Mouse (Mus musculus) kidney, postnatal 0 days (tissue): ENCODE measurements at regions not wholly inside any gene's neighbourhood (a gene's known extent, or its start where the extent isn't known, plus 50 kb on each side); places are given as distances from the start of the nearest gene placed in this dataset.

Experiments
- ATAC-seq: fragments of 200-750 bp; cut with Nextera tagmentation; replicated peaks from 2 replicates; pipeline ENCODE4 v1.8.0; 2017; ENCODE audit warnings: low read depth, moderate number of reproducible peaks, moderate TSS enrichment, moderate library complexity; ENCODE audit not compliant: low FRiP score
- DNase-seq: peaks from one replicate; pipeline ENCODE4 v3.0.0-alpha.2; 2016; ENCODE audit warnings: low spot score
- H3K27ac ChIP-seq: fragments of 300-500 bp; sonication (generic); 2 replicates; pipeline ENCODE4 v1.5.1; 2014; ENCODE audit warnings: mild to moderate bottlenecking
- H3K27me3 ChIP-seq: fragments of 300-500 bp; sonication (generic); 2 replicates; pipeline ENCODE4 v1.6.1; 2014; ENCODE audit warnings: low read length, mixed read lengths; ENCODE audit not compliant: insufficient read depth
- H3K36me3 ChIP-seq: fragments of 300-500 bp; sonication (generic); 2 replicates; pipeline ENCODE4 v1.6.1; 2014; ENCODE audit warnings: low read length, mixed read lengths; ENCODE audit not compliant: insufficient read depth
- H3K4me1 ChIP-seq: fragments of 300-500 bp; sonication (generic); replicated peaks from 2 replicates; pipeline ENCODE4 v1.6.1; 2014; ENCODE audit warnings: antibody characterized with exemption, low read length, mixed read lengths; ENCODE audit not compliant: insufficient read depth
- H3K4me2 ChIP-seq: fragments of 300-500 bp; sonication (generic); 2 replicates; pipeline ENCODE4 v1.6.1; 2014; ENCODE audit warnings: mild to moderate bottlenecking, low read length, moderate library complexity, mixed read lengths
- H3K4me3 ChIP-seq: fragments of 300-500 bp; sonication (generic); replicated peaks from 2 replicates; pipeline ENCODE4 v1.5.1; 2014; ENCODE audit warnings: low read depth, low read length
- H3K9ac ChIP-seq: fragments of 300-500 bp; sonication (generic); 2 replicates; pipeline ENCODE4 v1.6.1; 2014; ENCODE audit warnings: low read depth, low read length
- H3K9me3 ChIP-seq: fragments of 300-500 bp; sonication (generic); replicated peaks from 2 replicates; pipeline ENCODE4 v1.6.1; 2016; ENCODE audit warnings: low read length, inconsistent platforms, mixed read lengths
- CTCF ChIP-seq: IDR thresholded peaks from 2 replicates; pipeline ENCODE4 v1.5.1; 2016; ENCODE audit warnings: antibody characterized with exemption, low read depth, mild to moderate bottlenecking, moderate library complexity
- WGBS: fragments of 180-500 bp; shearing (Covaris S2); extraction: QIAGEN DNeasy Blood & Tissue Kit; methylation state at CpG from one replicate; pipeline ENCODE4 v1.1.7; 2014; 5-methylcytosine and 5-hydroxymethylcytosine counted together

DNA sequence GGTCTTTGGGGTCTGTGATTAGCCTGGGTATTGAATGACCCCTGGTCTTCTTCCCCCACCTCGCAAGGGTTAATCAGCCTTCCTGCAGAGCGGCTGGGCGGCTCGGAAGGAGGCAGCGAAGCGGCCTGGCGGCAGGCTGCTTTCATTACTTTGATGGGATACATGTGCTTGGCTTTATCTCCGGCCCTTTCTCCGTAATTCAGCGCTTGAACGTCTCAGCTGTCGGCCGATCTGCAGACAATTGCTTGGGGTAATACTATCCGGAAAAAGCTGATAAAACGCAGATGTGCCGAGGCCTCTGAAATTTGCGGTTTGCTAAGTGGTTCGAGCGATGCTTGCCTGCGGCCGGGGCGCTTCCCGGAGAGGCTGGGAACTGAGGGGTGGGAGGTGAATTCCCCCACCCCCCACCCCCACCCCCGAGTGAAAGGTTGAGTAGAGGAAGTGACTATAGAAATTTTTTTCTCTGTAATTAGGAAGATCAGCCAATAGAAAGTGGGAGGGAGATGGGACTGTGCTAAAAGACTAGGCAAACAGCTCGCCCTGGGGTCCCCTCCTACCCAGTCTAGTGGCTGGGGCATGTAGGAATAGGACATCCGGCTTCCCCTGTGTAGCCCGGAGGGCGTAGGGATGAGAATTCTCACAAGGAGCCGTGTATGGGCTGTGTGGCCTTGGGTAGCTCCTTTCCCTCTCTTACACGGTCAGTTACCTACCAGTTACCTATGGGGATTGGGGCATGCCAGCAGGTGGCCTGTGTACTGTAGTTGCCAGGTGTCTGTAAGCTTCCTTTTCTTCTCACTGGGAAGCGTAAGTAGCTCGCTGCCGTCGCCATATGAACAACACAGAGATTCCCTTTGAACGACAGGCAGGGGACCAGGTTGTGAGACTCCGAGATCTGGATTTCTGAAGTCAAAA, 69.5 kb upstream of the Msx1 start:
- H3K27ac ChIP-seq = no peak overlapping the region
- peak overlapping the region; percentile 20 for H3K4me3 ChIP-seq
- H3K9ac ChIP-seq = no peak overlapping the region
- no peaks in the 10 kb centered on the region for H3K36me3 ChIP-seq
- H3K4me2 ChIP-seq = peak overlapping the region; percentile 56
- H3K9me3 ChIP-seq = no peaks in the 10 kb centered on the region
- TF ChIP-seq CTCF = no peak
- peaks cover 23% of the 10 kb centered on the region for H3K27me3 ChIP-seq
- WGBS = 5% methylated on average over 36 of the region's 36 CpGs
- peak; percentile 47; the same call in 1 of the 2 replicates for ATAC-seq
- peaks cover 5% of the 10 kb centered on the region; the same call in 1 of the 2 replicates for H3K4me1 ChIP-seq
- DNase-seq = peak; percentile 86

- Histone ChIP-seq H3K9ac (no peak overlapping the region), H3K4me2 (no peak overlapping the region), H3K27me3 (peaks cover 16% of the 10 kb centered on the region), H3K4me1 (peaks cover 5% of the 10 kb centered on the region; the same call in 1 of the 2 replicates), H3K4me3 (no peak overlapping the region), H3K36me3 (no peaks in the 10 kb centered on the region), H3K9me3 (no peaks in the 10 kb centered on the region), H3K27ac (no peak overlapping the region)
- DNase-seq (no peak), ATAC-seq (no peak)
- WGBS = 37% methylated on average over 11 of the region's 11 CpGs
- no peak for TF ChIP-seq CTCF
These were observed 66.3 kb upstream of the Msx1 start for GRCm38 (mm10) chr5:37890641-37891040.

DNA sequence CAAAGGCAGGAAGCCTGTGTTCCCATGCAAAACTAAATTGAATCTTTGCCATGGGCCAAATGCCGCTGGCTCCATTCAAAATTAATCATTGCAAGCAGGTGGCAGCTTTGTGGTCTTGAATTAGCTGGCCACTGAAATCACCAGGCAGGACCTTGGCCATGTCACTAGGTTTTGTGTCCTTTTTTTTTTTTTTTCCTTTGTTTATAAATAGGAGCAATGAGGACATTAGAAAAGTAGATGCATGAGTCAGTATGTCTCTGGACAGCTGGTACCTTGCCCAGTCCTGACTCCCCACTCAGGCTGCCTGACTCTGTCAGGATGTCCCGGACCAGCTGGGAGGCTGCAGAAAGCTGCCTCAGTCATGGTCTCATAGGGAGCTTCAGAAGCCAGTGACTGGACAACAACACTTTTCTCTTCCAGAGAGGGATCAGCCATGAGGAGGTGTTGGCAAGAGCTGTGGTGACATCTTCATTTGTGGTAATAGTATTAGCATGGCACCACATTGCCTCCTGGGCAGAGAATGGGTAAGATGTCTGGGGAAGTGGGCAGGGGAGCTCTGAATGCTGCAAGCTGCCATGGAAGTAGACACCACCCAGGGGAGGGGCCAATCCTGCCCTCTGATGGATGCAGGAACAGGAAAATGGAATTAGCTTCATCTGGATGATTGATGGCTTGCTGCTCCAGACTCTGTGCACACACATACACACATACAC, 55.4 kb upstream of the Msx1 start:
- 67% methylated on average over 2 of the region's 2 CpGs for WGBS
- H3K9ac ChIP-seq = no peak overlapping the region

GRCm38 (mm10) chr5:37876240-37876639, 51.9 kb upstream of the Msx1 start:
- H3K27ac ChIP-seq = no peak overlapping the region
- no peaks in the 10 kb centered on the region for H3K27me3 ChIP-seq
- no peak overlapping the region for H3K4me2 ChIP-seq
- H3K9me3 ChIP-seq = no peaks in the 10 kb centered on the region
- no peak overlapping the region for H3K9ac ChIP-seq
- DNase-seq (no peak), ATAC-seq (no peak)
- H3K36me3 ChIP-seq = no peaks in the 10 kb centered on the region
- TF ChIP-seq CTCF = no peak
- H3K4me3 ChIP-seq = no peak overlapping the region
- WGBS = 42% methylated on average over 4 of the region's 4 CpGs
- no peaks in the 10 kb centered on the region for H3K4me1 ChIP-seq

More for the DNA sequence above, 55.4 kb upstream of the Msx1 start:
- Histone ChIP-seq H3K4me3 (no peak overlapping the region), H3K4me2 (no peak overlapping the region), H3K27ac (no peak overlapping the region), H3K36me3 (no peaks in the 10 kb centered on the region), H3K9me3 (no peaks in the 10 kb centered on the region), H3K4me1 (no peaks in the 10 kb centered on the region), H3K27me3 (no peaks in the 10 kb centered on the region)
- ATAC-seq (no peak), DNase-seq (no peak)
- TF ChIP-seq CTCF = no peak

DNA sequence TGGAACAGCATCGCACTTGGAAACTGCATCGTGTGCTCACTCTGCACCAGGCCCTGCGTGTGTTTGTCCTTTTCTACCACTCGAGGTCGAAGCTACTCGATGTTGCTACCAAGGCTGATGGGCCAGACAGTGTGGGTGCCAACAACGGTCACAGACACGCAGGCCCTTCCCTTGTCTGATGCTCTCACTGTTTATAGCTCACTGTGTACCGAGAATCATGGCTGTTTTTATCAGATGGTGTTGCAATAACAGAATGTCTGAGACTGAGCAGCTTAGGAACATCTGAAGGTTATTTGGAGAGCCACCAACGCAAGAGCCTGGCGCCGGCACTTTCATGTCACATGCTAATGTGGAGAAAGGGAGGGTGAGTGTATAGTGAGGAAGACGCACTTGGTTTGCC, 51.1 kb upstream of the Msx1 start:
- WGBS = 87% methylated on average over 13 of the region's 13 CpGs
- H3K4me2 ChIP-seq = no peak overlapping the region
- no peaks in the 10 kb centered on the region for H3K36me3 ChIP-seq
- H3K9me3 ChIP-seq = no peaks in the 10 kb centered on the region
- no peak overlapping the region for H3K27ac ChIP-seq
- DNase-seq = no peak
- no peaks in the 10 kb centered on the region for H3K4me1 ChIP-seq
- ATAC-seq = no peak
- H3K9ac ChIP-seq = no peak overlapping the region
- H3K27me3 ChIP-seq = no peaks in the 10 kb centered on the region
- TF ChIP-seq CTCF = no peak
- no peak overlapping the region for H3K4me3 ChIP-seq

DNA sequence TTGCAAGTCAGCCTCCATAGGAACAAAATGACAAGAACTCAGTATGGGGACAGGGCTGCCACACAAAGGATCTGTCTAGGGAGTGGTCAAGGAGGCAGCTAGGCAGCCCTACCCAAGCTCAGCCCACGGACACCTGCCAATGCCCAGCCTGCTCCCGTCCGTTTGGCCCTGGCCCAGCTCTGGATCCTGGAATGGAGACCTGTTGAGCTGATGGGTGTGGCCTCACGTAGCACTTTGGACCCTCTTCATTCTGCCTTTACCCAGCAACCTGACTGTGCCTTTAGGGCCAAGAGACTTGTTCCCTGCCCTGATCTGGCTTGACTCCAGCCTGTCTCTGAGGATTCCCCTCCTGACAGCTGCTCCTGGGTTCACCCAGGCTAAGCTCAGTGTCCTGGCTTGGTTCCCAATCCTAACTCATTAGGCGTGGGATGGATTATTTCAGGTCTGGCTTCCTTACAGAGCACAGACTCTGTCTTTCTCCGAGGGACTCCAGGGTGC, 50.5 kb upstream of the Msx1 start:
- Histone ChIP-seq H3K27me3 (no peaks in the 10 kb centered on the region), H3K9me3 (no peaks in the 10 kb centered on the region), H3K4me3 (no peak overlapping the region), H3K4me1 (no peaks in the 10 kb centered on the region), H3K4me2 (no peak overlapping the region), H3K9ac (no peak overlapping the region), H3K27ac (no peak overlapping the region), H3K36me3 (no peaks in the 10 kb centered on the region)
- DNase-seq (no peak), ATAC-seq (peak; percentile 66)
- 72% methylated on average over 6 of the region's 6 CpGs for WGBS
- TF ChIP-seq CTCF = no peak
